Mouse (Mus musculus) liver, embryonic 12.5 days (tissue): ENCODE measurements at regions not wholly inside any gene's neighbourhood (a gene's known extent, or its start where the extent isn't known, plus 50 kb on each side); places are given as distances from the start of the nearest gene placed in this dataset.

ENCODE experiments used
- ATAC-seq: fragments of 200-750 bp; cut with Nextera tagmentation; 2 replicates; pipeline ENCODE4 v1.8.0; 2017; ENCODE audit warnings: moderate number of reproducible peaks, mild to moderate bottlenecking, moderate library complexity
- H3K27ac ChIP-seq: fragments of 300-500 bp; sonication (generic); 2 replicates; pipeline ENCODE4 v1.5.1; 2016; ENCODE audit warnings: mild to moderate bottlenecking
- H3K27me3 ChIP-seq: fragments of 300-500 bp; sonication (generic); replicated peaks from 2 replicates; pipeline ENCODE4 v1.6.1; 2016; ENCODE audit warnings: mild to moderate bottlenecking, moderate library complexity
- H3K36me3 ChIP-seq: fragments of 300-500 bp; sonication (generic); 2 replicates; pipeline ENCODE4 v1.6.1; 2016; ENCODE audit warnings: mild to moderate bottlenecking, moderate library complexity
- H3K4me1 ChIP-seq: fragments of 300-500 bp; sonication (generic); 2 replicates; pipeline ENCODE4 v1.6.1; 2016
- H3K4me2 ChIP-seq: fragments of 300-500 bp; sonication (generic); 2 replicates; pipeline ENCODE4 v1.6.1; 2016; ENCODE audit warnings: mild to moderate bottlenecking, moderate library complexity
- H3K4me3 ChIP-seq: fragments of 300-500 bp; sonication (generic); 2 replicates; pipeline ENCODE4 v1.5.1; 2016; ENCODE audit warnings: mild to moderate bottlenecking, moderate library complexity
- H3K9ac ChIP-seq: fragments of 300-500 bp; sonication (generic); 2 replicates; pipeline ENCODE4 v1.6.1; 2016; ENCODE audit warnings: mild to moderate bottlenecking, moderate library complexity
- H3K9me3 ChIP-seq: fragments of 300-500 bp; sonication (generic); replicated peaks from 2 replicates; pipeline ENCODE4 v1.6.1; 2016; ENCODE audit warnings: mild to moderate bottlenecking, moderate library complexity
- WGBS: fragments of 180-500 bp; shearing (Covaris S2); methylation state at CpG from one replicate; pipeline ENCODE4 v1.1.7; 2016; ENCODE audit not compliant: insufficient replicate concordance; 5-methylcytosine and 5-hydroxymethylcytosine counted together

GRCm38 (mm10) chr3:149393317-149394172 is 403.2 kb upstream of the Adgrl2 start:
- no peaks in the 10 kb centered on the region for H3K4me1 ChIP-seq
- H3K4me3 ChIP-seq: no peak overlapping the region
- H3K27me3 ChIP-seq: no peaks in the 10 kb centered on the region
- no peak overlapping the region for H3K27ac ChIP-seq
- no peaks in the 10 kb centered on the region for H3K36me3 ChIP-seq
- WGBS: 32% methylated on average over 4 of the region's 4 CpGs
- no peak overlapping the region for H3K4me2 ChIP-seq
- H3K9me3 ChIP-seq: no peaks in the 10 kb centered on the region
- no peak overlapping the region for H3K9ac ChIP-seq
- peak; percentile 55 for ATAC-seq

GRCm38 (mm10) chr3:149392164-149392563 is 401.8 kb upstream of the Adgrl2 start:
- Histone ChIP-seq H3K4me2 (no peak overlapping the region), H3K9me3 (no peaks in the 10 kb centered on the region), H3K36me3 (no peaks in the 10 kb centered on the region), H3K9ac (no peak overlapping the region), H3K4me1 (no peaks in the 10 kb centered on the region), H3K4me3 (no peak overlapping the region), H3K27me3 (no peaks in the 10 kb centered on the region), H3K27ac (no peak overlapping the region)
- 80% methylated on average over 9 of the region's 9 CpGs for WGBS
- no peak for ATAC-seq

GRCm38 (mm10) chr3:149387537-149387936 is 397.2 kb upstream of the Adgrl2 start:
- H3K4me1 ChIP-seq: no peaks in the 10 kb centered on the region
- no peak overlapping the region for H3K4me3 ChIP-seq
- 29% methylated on average over 3 of the region's 3 CpGs for WGBS
- no peak overlapping the region for H3K9ac ChIP-seq
- no peak overlapping the region for H3K27ac ChIP-seq
- H3K27me3 ChIP-seq: no peaks in the 10 kb centered on the region
- no peaks in the 10 kb centered on the region for H3K9me3 ChIP-seq
- H3K36me3 ChIP-seq: no peaks in the 10 kb centered on the region
- ATAC-seq: no peak; the same call in 1 of the 2 replicates
- no peak overlapping the region for H3K4me2 ChIP-seq

- Histone ChIP-seq H3K27ac (no peak overlapping the region), H3K4me1 (no peaks in the 10 kb centered on the region), H3K36me3 (no peaks in the 10 kb centered on the region), H3K27me3 (no peaks in the 10 kb centered on the region), H3K9me3 (no peaks in the 10 kb centered on the region), H3K4me3 (no peak overlapping the region), H3K4me2 (no peak overlapping the region), H3K9ac (no peak overlapping the region)
- 44% methylated on average over 2 of the region's 2 CpGs for WGBS
- no peak for ATAC-seq
Observed at GRCm38 (mm10) chr3:149386027-149386426, 395.7 kb upstream of the Adgrl2 start.

GRCm38 (mm10) chr3:149385336-149385735 is 395.0 kb upstream of the Adgrl2 start:
- no peaks in the 10 kb centered on the region for H3K36me3 ChIP-seq
- no peaks in the 10 kb centered on the region for H3K4me1 ChIP-seq
- H3K27ac ChIP-seq: no peak overlapping the region
- no peak overlapping the region for H3K4me2 ChIP-seq
- H3K4me3 ChIP-seq: no peak overlapping the region
- no peak overlapping the region for H3K9ac ChIP-seq
- H3K9me3 ChIP-seq: no peaks in the 10 kb centered on the region
- 55% methylated on average over 6 of the region's 6 CpGs for WGBS
- H3K27me3 ChIP-seq: no peaks in the 10 kb centered on the region
- ATAC-seq: no peak

- no peak overlapping the region for H3K4me3 ChIP-seq
- no peak overlapping the region for H3K9ac ChIP-seq
- no peaks in the 10 kb centered on the region for H3K27me3 ChIP-seq
- H3K4me1 ChIP-seq: no peaks in the 10 kb centered on the region
- no peaks in the 10 kb centered on the region for H3K36me3 ChIP-seq
- no peak overlapping the region for H3K27ac ChIP-seq
- ATAC-seq: no peak
- no peaks in the 10 kb centered on the region for H3K9me3 ChIP-seq
- WGBS: 68% methylated on average over 10 of the region's 10 CpGs
- no peak overlapping the region for H3K4me2 ChIP-seq
Observed at GRCm38 (mm10) chr3:149381559-149382245, 391.3 kb upstream of the Adgrl2 start.

- Histone ChIP-seq H3K4me2 (no peak overlapping the region), H3K9ac (no peak overlapping the region), H3K4me1 (no peaks in the 10 kb centered on the region), H3K27ac (no peak overlapping the region), H3K4me3 (no peak overlapping the region), H3K9me3 (no peaks in the 10 kb centered on the region), H3K27me3 (no peaks in the 10 kb centered on the region), H3K36me3 (no peaks in the 10 kb centered on the region)
- 72% methylated on average over 6 of the region's 6 CpGs for WGBS
- no peak for ATAC-seq
Observed at GRCm38 (mm10) chr3:149381051-149381450, 390.7 kb upstream of the Adgrl2 start.

- H3K27me3 ChIP-seq: no peaks in the 10 kb centered on the region
- no peaks in the 10 kb centered on the region for H3K9me3 ChIP-seq
- no peaks in the 10 kb centered on the region for H3K36me3 ChIP-seq
- H3K4me3 ChIP-seq: no peak overlapping the region
- no peak overlapping the region for H3K4me2 ChIP-seq
- H3K9ac ChIP-seq: no peak overlapping the region
- no peaks in the 10 kb centered on the region for H3K4me1 ChIP-seq
- WGBS: 54% methylated on average over 15 of the region's 15 CpGs
- no peak for ATAC-seq
- no peak overlapping the region for H3K27ac ChIP-seq
Observed at GRCm38 (mm10) chr3:149379866-149380472, 389.6 kb upstream of the Adgrl2 start.

- no peak overlapping the region for H3K9ac ChIP-seq
- no peaks in the 10 kb centered on the region for H3K36me3 ChIP-seq
- no peaks in the 10 kb centered on the region for H3K9me3 ChIP-seq
- H3K4me3 ChIP-seq: no peak overlapping the region
- H3K27me3 ChIP-seq: no peaks in the 10 kb centered on the region
- no peaks in the 10 kb centered on the region for H3K4me1 ChIP-seq
- H3K4me2 ChIP-seq: no peak overlapping the region
- no peak overlapping the region for H3K27ac ChIP-seq
- ATAC-seq: no peak
- WGBS: 65% methylated on average over 3 of the region's 3 CpGs
Observed at GRCm38 (mm10) chr3:149379249-149379865, 389.0 kb upstream of the Adgrl2 start.

- Histone ChIP-seq H3K27me3 (no peaks in the 10 kb centered on the region), H3K4me3 (no peak overlapping the region), H3K36me3 (no peaks in the 10 kb centered on the region), H3K4me2 (no peak overlapping the region), H3K27ac (no peak overlapping the region), H3K9me3 (no peaks in the 10 kb centered on the region), H3K9ac (no peak overlapping the region), H3K4me1 (no peaks in the 10 kb centered on the region)
- WGBS: 81% methylated on average over 5 of the region's 5 CpGs
- no peak for ATAC-seq
Observed at GRCm38 (mm10) chr3:149371439-149371838, 381.1 kb upstream of the Adgrl2 start.

- Histone ChIP-seq H3K9ac (no peak overlapping the region), H3K4me3 (no peak overlapping the region), H3K9me3 (no peaks in the 10 kb centered on the region), H3K27me3 (no peaks in the 10 kb centered on the region), H3K36me3 (no peaks in the 10 kb centered on the region), H3K4me1 (no peaks in the 10 kb centered on the region), H3K4me2 (no peak overlapping the region), H3K27ac (no peak overlapping the region)
- 75% methylated on average over 6 of the region's 6 CpGs for WGBS
- ATAC-seq: no peak
Observed at GRCm38 (mm10) chr3:149370517-149371227, 380.3 kb upstream of the Adgrl2 start.
